Mouse (Mus musculus) retina, adult 2 months (tissue): ENCODE measurements around the gene Slc12a9.

Source experiments
- DNase-seq: peaks from one replicate; pipeline ENCODE4 v3.0.0-alpha.2; 2012; ENCODE audit warnings: low read depth, low spot score

Gene Slc12a9

DNA sequence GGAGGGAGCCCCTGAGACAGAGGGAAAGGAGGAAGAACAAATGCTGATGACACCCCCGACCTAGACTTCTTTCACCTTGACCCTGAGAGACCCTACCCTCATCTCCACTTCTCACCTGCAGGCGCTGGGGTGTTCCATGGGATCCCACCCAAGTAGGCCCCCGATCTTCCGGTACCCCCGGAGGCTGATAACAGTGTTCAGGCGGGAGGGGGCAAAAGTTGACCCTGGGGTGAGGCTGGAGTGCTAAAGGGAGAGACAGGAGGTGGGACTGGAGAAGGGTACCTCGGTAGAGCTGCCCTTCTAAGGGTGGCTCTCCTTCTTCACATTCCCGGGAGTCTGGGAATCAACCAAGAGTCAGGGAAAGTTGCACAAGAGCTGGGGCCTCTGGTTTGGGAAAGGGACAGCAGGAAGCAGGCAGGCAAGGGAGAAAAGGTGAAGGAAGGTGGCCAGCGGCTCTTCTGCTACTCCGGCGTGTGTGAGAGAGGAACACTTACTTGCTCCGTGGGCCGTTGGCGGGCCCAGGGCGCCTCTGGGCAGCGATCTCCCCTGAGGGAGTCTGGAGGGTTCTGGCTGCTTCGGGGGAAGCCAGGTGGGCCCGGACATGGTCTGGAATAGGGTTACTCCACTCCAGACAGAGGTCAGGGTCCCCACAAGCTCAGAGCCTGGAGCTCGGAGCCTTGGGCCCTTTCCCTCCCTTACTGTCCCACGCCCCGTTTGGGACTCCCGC is 19.8 kb downstream of the Slc12a9 start:
- no peak for DNase-seq

DNA sequence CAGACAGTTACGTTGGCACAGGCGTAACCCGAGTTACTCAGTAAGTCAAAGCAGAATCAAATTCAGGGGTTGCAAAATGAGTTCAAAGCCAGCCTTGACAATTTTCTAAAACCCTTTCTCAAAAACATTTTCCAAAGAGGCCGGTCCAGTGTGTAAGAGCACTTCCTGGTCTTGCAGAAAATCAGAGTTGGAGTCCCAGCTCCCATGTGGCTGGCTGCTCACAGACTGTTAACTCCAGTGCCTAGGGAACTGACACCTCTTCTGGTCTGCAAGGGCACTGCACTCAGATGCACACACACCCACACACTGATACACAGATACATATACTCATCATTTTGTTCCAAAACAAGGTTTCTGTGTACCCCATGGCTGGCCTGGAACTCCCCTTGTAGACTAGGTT is 25.0 kb downstream of the Slc12a9 start:
- no peak for DNase-seq

DNA sequence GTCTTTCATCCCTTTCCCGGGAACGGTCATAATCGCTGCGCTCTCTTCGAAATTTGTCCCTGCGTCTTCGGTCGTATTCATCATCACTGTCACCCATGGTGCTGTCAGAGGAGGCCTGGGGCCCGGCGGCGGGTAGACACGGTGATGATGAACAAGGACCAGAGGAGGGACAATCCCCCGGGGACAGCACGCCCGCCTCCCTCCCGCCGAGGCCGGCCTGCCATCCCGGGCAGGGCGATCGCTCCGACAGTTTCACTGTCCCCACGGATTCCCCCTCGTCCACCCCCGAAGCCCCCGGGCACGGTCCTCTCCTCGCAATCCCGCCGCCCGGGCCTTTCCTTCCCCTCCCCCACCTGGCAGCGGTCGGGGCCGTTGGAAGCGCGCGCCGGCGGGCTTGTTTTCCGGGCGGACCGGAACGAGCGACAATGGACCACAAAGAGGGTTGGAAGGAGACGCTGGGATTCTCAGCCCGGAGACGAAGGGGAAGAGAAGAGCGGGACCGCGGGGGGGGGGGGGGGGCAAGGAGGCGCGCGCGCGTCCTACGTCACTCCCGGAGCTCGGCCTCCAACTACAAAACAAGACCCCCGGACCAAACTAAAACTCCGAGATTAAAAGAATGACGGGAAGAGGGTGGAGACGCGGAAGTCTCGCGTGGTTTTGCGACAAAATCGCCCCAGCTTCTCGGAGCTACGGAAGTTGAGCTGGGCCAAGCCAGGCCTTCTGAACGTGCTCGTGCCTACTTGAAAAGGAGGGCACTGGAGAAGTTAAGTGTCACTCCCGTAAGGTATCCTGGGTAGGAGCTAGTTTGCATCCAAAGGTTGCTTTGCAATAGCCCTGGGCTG is 26.1 kb downstream of the Slc12a9 start, which contains the start of gene Srrt:
Gene Srrt, minus strand, starts transcription at position 604 of the 842 bp plus-strand sequence.
- peak; percentile 87 for DNase-seq

DNA sequence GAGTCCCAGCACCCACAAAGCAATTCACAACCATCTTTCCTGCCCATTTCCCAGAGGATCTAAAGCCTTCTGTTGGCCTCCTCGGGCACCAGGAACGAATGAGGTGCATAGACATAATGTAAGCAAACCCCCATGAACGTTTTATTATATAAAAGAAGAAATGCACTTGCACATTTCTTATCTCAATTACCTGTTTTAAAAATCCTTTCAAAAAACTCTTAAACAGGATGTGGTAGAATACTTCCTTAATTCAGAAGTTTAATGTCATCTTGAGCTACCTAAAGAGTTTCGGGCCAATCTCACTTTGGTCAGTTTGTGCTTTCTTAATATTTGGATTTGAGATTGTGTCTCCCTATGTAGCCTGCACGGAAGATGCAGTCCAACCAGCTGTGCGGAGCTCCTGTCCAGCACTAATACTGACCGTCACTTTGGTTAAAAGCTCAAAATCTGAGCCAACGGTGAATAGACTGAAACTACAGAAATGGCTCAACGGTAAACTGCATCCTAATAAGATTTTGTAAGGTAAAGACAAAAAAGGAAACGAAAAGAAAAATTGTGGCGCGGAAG is 26.9 kb downstream of the Slc12a9 start:
- DNase-seq = no peak

DNA sequence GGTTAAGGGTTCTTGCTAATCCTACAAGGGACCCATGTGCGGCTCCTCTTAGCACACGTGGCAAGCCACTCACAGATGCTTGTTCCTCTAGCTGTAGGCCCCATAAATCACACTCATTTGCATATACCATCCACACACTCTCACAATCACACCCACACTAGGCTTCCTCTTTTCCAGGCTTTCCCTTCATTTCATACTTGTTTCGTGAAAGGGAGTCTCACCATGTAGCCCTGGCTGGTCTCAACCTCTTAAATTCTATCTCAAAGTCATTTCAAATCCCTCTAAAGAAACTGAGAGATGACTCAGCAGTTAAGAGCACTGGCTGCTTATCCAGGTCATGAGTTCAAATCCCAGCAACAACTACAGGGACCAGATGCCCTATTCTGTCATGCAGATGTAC is 27.6 kb downstream of the Slc12a9 start:
- no peak for DNase-seq

DNA sequence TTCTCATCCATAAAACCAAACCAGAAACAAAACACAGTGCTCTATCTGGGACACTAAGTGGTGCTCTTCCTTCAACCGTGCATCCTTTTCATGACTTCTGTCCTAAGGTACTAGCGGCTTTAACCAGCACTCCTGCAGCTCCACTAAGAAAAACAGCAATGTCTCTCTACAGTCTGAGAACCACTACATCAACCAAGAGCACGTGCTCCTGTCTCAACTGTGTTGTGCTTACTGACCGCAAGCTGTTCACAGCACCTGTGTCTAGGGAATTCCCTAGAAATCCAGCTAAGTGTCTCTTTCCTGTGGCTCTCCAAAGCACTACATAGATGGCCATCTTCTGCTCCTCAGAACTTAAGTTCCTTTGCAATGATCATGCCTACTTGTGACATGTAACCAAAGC is 28.6 kb downstream of the Slc12a9 start:
- no peak for DNase-seq

DNA sequence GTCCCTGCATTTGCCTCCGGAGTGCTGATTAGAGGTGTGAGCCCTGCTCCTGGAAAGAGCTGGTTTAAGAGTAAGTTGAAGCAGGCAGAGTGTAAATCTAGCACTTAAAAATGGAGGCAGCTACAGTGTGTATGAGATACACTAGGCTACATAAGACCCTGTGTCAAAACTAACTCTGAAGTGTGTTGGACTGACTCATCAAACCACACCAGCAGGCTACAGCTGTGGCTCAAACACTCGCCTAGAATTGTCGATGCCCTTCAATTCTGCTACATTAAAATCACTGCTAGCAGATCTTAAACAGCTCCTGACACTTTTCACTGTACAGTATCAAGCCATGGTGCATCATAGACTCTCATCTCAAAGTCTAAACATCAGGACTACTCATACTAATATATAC is 29.2 kb downstream of the Slc12a9 start:
- no peak for DNase-seq

DNA sequence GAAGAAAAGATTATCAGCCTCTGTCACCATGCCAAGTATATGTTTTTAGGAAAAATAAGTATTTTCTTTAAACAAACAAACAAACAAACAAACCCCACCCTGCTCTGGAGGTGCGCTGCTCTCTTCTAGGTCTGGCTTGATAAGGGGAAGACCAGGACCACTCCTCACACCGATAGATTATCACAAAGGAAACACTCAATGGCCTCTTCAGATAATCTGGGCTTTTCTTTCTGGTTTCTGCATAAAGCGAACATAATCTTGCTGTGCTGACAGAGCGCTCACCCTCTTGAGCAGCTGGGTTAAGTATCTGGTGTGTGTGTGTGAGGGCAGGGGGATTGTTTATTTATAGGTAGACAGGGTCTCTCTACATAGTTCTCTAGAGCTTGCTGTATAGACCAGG is 29.8 kb downstream of the Slc12a9 start:
- DNase-seq = no peak

DNA sequence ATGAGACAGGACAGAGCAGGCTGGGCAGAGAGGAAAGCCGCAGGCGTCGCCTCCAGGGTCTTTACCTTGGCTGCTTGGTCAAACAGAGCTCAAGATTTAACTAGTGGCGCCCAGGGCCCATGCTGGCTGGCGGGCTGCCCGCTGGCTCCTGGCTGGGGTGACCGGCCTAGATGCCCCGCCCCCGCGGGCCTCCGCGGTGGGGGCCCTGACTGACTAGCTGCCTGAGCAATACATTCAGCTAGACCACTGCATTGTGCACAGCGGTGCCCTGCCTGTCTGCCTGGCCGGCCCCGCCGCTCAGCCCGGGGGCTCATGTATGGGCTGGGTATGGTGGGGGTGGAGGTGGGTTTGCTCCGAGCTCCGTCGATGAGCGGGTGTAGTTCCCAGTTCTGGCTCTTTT is 32.1 kb downstream of the Slc12a9 start:
- no peak for DNase-seq

DNA sequence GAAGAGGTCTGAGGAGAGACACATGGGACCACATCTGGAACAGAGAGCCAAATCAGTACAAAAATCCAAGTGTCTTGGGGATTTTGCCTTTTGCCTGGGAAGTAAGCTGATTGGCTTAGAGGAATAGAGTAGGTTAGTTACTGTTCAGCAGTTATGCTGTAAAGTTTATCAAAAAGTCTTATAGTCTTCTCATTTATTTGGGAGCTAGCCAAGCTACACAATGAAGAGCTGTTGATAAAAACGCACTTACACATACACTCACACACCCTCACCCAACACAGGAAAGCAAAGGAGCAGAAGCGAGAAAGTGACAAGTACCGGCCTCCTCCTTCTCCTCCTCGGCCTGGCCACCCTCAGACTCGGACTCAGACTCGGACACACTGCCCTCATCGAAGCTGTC is 34.2 kb downstream of the Slc12a9 start:
- no peak for DNase-seq

DNA sequence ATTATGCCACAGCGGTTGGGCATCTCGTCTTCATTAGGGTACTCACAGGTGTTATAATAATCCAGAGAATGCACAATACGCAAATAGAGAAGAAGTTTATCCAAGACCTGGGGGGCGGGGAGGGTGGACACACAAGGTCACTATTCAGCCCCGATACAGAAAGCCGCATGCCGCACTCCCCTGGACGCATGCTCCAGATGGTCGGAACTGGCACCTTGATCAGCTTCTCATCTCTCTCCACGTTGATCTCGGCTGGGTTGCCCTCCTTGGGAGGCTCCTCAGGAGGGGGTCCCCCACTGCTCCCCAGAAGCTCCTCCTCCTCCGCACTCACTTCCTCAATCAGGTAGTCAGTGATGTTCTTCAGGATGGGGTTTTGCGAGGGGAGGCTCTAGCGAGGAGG is 36.3 kb downstream of the Slc12a9 start:
- no peak for DNase-seq

DNA sequence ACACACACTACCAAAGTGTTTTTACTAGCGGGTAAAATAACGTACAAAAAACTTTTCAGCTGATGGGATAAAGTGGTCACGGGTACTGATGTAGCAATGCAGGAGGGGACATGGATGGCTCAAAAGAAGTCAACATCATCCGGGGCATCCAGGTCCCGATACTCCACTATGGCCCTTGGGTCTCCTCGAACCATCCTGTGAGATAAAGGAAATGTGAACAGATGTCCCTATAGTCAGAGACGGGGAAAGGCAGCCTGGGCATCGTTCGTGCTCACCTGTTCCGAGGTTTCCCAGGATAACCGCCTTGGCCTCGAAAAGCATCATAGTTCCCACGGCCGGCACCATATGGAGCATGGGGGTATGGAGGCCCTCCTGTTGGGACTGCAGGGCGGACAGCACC is 37.7 kb downstream of the Slc12a9 start:
- no peak for DNase-seq

DNA sequence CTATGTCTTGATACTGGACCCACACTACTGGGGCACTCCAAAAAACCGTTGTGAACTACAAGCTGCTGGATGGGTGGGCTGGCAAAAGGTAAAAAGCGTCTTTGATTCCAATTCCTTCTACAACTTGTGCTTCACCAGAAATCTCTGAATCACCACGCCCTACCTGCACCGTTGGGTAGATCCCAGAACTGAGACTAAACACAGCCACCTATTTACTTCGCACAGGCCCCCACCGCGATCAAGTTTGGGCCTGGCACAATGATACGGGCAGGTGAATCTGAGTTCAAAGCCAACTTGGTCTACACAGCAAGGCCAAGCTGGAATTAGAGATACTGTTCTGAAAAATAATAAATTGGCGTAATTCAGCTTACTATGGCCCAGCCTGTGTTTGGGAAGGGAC is 38.1 kb downstream of the Slc12a9 start:
- no peak for DNase-seq

DNA sequence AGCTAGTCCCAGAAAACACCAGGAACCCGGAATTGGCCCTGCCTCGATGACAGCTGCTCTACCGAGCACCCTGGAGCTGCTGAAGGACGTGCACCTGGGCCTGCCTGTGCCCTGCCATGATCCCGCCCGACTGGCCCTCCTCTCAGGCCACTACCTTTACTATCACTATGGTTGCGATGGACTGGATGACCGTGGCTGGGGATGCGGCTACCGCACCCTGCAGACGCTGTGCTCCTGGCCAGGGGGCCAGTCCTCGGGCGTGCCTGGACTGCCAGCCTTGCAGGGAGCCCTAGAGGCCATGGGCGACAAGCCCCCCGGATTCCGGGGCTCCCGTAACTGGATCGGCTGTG is 38.7 kb downstream of the Slc12a9 start:
- no peak for DNase-seq

DNA sequence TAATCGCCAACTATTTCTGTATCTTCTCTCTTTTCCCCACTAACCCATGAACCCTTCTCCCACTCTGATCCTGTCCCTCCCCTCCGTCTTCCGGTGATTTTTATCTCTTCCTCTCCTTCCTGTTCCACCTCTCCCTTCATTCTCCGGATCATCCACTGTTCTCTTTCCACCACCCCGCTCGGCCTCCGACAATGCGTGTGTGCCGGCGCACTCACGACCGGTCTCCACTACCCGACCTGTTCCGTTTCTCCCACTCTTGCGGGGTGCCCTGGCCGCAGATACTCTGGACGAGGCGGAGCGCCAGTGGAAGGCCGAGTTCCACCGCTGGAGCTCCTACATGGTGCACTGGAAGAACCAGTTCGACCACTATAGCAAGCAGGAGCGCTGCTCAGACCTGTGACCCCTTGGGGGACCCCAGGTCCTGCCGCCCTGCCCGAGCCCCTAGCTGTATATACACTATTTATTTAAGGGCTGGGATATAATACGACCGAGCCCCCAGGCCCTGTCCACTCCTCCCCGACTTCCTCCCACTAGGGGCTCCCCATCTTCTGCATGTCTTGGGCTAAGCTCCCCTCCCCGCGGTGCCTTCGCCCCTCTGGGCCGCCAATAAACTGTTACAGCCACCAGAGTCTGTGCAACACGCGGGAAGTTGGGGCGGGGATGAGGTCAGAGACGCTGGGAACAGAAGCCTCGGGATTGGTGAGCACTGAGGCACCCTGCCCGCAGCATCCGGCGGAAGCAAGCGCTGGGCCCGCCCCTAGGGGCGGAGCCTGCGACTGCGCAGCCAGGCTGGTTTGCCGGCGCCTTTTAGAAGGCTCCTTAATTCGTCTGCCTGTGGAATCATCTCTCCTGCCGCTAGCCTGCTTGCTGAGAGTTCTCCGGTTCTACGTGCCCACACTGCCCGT is 39.3 kb downstream of the Slc12a9 start, which contains the start of gene Ufsp1:
Gene Ufsp1, plus strand, starts transcription at position 791 of the 905 bp plus-strand sequence.
- peak; percentile 84 for DNase-seq

DNA sequence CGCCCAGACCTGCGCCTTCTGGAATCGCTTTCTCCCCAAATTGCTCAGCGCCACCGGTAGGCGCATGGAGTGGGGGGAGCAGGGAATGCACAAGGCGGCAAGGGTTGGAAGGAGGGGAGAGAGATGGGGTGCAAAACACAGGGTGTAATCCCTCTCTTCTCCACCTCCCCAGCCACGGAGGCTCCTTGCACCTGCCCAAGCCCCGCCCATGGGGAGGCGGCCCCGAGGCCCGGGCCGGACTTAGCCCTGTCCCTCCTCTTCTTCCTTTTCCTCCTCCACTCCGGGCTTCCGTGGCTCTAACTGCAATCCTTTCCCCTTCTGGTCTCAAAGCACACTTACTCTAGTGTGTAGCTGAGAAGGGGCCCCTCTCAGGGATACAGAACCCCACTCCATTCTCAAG is 40.1 kb downstream of the Slc12a9 start:
- DNase-seq = no peak

DNA sequence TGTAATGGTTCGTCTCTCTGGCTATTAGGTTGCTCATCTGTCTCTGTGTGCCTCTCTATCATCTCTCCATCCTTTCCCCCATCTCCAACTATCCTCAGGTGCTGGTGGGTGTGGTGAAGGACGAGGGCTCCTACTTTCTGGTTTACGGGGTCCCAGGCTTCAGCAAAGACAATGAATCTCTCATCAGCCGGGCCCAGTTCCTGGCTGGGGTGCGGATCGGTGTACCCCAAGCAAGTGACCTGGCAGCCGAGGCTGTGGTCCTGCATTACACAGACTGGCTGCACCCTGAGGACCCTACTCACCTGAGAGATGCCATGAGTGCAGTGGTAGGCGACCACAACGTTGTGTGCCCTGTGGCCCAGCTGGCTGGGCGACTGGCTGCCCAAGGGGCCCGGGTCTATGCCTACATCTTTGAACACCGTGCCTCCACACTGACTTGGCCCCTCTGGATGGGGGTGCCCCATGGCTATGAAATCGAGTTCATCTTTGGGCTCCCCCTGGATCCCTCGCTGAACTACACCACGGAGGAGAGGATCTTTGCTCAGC is 41.9 kb downstream of the Slc12a9 start:
- DNase-seq = no peak

DNA sequence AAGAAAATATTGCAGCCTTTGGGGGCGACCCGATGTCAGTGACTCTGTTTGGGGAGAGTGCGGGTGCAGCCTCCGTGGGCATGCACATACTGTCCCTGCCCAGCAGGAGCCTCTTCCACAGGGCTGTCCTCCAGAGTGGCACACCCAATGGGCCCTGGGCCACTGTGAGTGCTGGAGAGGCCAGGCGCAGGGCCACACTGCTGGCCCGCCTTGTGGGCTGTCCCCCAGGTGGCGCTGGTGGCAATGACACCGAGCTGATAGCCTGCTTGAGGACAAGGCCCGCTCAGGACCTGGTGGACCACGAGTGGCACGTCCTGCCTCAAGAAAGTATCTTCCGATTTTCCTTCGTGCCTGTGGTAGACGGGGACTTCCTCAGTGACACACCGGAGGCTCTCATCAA is 42.7 kb downstream of the Slc12a9 start:
- DNase-seq = no peak

DNA sequence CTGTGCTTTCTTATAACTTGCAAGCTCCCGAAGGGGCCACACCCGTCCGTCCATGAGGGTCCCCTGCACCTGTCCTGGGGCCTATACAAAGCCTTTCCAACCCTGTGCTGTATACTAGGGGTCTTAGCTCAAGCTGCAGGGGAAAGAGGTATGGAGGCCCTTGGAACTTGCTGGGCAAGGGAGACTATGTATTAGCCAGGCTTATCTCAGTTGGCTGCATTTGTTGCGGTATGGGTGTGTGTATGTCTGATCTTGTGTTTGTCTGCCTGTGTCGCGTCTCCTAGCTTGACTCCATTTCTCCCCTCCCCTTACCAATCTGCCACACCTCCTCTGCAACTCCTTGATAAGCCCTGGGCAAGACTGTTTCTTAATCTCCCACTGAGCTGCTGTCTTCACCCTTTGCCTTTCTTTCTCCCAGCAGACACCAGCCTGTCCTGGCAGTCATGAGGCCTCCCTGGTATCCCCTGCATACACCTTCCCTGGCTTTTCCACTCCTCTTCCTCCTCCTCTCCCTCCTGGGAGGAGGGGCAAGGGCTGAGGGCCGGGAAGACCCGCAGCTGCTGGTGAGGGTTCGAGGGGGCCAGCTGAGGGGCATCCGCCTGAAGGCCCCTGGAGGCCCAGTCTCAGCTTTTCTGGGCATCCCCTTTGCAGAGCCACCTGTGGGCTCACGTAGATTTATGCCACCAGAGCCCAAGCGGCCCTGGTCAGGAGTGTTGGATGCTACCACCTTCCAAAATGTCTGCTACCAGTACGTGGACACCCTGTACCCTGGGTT is 43.6 kb downstream of the Slc12a9 start:
- no peak for DNase-seq

DNA sequence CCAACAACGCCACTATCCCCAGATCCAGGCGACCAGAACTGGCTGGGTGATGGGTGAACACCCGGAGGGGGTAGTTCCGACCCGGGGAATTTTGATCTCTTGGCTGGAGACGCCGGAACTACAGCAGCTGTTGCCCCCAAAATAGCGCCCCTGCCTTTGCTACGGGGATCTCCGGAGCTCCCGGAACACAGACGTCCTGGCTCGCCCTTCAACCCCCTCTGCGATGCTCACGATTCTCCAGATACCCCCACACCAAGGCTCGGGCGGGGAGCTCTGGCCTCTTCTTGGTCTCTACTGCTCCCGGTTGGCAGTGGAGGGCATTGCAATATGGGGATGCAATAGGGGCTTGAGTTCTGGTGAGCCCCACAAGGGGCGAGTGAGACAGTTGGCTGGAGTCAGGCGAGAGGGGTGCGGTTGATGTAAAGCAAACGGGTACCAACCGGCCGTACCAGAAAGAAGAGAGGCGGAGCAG is 44.4 kb downstream of the Slc12a9 start:
- DNase-seq = no peak
